Mouse (Mus musculus) lung, embryonic 14.5 days (tissue): ENCODE measurements around the gene Flrt1. TPM values are rescaled to one million over a fixed set of nuclear protein-coding genes. Genes with fewer than 3 reads are reported as not detected.

Experiments used
- ATAC-seq: fragments of 200-750 bp; cut with Nextera tagmentation; 2 replicates; pipeline ENCODE4 v1.8.0; 2017; ENCODE audit warnings: mild to moderate bottlenecking, moderate TSS enrichment, moderate library complexity; ENCODE audit not compliant: insufficient read depth
- DNase-seq: peaks from one replicate; pipeline ENCODE4 v3.0.0-alpha.2; 2015
- H3K27ac ChIP-seq: fragments of 300-500 bp; sonication (generic); 2 replicates; pipeline ENCODE4 v1.5.1; 2014; ENCODE audit warnings: low read depth, mild to moderate bottlenecking, moderate library complexity
- H3K27me3 ChIP-seq: fragments of 300-500 bp; sonication (generic); 2 replicates; pipeline ENCODE4 v1.6.1; 2014; ENCODE audit warnings: low read length, control low read depth; ENCODE audit not compliant: insufficient read depth
- H3K36me3 ChIP-seq: fragments of 300-500 bp; sonication (generic); 2 replicates; pipeline ENCODE4 v1.6.1; 2014; ENCODE audit warnings: control low read depth; ENCODE audit not compliant: insufficient read depth
- H3K4me1 ChIP-seq: fragments of 300-500 bp; sonication (generic); 2 replicates; pipeline ENCODE4 v1.6.1; 2014; ENCODE audit warnings: antibody characterized with exemption, control low read depth; ENCODE audit not compliant: insufficient read depth
- H3K4me2 ChIP-seq: fragments of 300-500 bp; sonication (generic); 2 replicates; pipeline ENCODE4 v1.6.1; 2014; ENCODE audit warnings: mild to moderate bottlenecking
- H3K4me3 ChIP-seq: fragments of 300-500 bp; sonication (generic); 2 replicates; pipeline ENCODE4 v1.5.1; 2014; ENCODE audit warnings: low read depth, low read length
- H3K9ac ChIP-seq: fragments of 300-500 bp; sonication (generic); 2 replicates; pipeline ENCODE4 v1.6.1; 2014
- H3K9me3 ChIP-seq: fragments of 300-500 bp; sonication (generic); 2 replicates; pipeline ENCODE4 v1.6.1; 2016; ENCODE audit warnings: low read depth, low read length, control low read depth
- CTCF ChIP-seq: IDR thresholded peaks from 2 replicates; pipeline ENCODE4 v1.5.1; 2016; ENCODE audit warnings: antibody characterized with exemption, low read depth
- WGBS: fragments of 180-500 bp; shearing (Covaris S2); extraction: QIAGEN DNeasy Blood & Tissue Kit; methylation state at CpG from one replicate; pipeline ENCODE4 v1.1.7; 2014; 5-methylcytosine and 5-hydroxymethylcytosine counted together
- polyA plus RNA-seq: library from polyadenylated mRNA; unstranded; fragments of >200 nt; fragmentation: Nextera tagmentation; extraction: Ambion mirVana; gene quantifications from 2 replicates; pipeline ENCODE4 v1.2.1, GENCODE M21; 2014

Flrt1 gene
- polyA plus RNA-seq, 1 experiment from 2014 or later = 1.4 TPM

DNA sequence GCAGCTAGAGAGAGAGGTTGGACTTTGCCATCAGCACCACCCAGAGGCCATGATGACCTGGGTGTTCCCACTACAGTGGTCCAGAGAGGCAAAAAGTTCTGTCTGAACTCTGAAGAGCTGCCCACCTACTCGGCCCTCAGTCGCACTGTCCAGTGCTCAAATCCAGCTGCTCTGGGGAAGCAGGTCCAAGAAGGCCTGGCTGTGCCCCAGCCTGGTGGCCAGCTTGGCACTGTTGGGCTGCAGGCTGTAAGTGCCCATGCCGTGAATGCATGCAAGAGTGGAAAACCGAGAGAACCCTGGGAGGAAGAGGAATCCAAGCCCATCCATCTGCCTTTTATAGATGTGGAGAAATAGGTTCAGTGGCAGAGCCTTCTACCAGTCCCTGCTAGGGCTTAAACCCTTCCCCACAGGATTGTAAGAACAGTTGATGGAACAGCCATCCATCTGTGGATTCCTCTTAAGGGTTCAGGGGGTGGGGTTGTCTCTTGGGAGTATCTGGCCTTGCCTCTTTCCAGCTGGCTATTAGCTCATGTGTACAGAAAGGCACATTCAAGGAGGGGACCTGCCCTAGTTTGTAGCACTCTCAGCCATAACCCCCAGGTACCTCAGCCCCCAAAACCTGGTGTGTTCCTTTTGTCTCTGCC is 2.1 kb downstream of the Flrt1 start:
- no peaks in the 10 kb centered on the region for H3K9me3 ChIP-seq
- ATAC-seq (peak; percentile 62), DNase-seq (peak; percentile 60)
- TF ChIP-seq CTCF = no peak
- H3K4me3 ChIP-seq = peak overlapping the region; percentile 0; the same call in 1 of the 2 replicates
- no peaks in the 10 kb centered on the region for H3K27me3 ChIP-seq
- H3K36me3 ChIP-seq = no peaks in the 10 kb centered on the region
- 47% methylated on average over 4 of the region's 4 CpGs for WGBS
- no peak overlapping the region for H3K27ac ChIP-seq
- H3K9ac ChIP-seq = peak overlapping the region; percentile 46
- peaks cover 15% of the 10 kb centered on the region; the same call in 1 of the 2 replicates for H3K4me1 ChIP-seq
- H3K4me2 ChIP-seq = peak overlapping the region; percentile 50

- no peak overlapping the region for H3K4me2 ChIP-seq
- ATAC-seq (no peak), DNase-seq (no peak)
- TF ChIP-seq CTCF = no peak
- H3K27me3 ChIP-seq = peaks cover under 1% of the 10 kb centered on the region; the same call in 1 of the 2 replicates
- H3K4me1 ChIP-seq = peaks cover 15% of the 10 kb centered on the region; the same call in 1 of the 2 replicates
- H3K9ac ChIP-seq = no peak overlapping the region
- H3K27ac ChIP-seq = no peak overlapping the region
- no peaks in the 10 kb centered on the region for H3K36me3 ChIP-seq
- H3K9me3 ChIP-seq = no peaks in the 10 kb centered on the region
- no peak overlapping the region for H3K4me3 ChIP-seq
- WGBS = 87% methylated on average over 10 of the region's 10 CpGs
Observed at GRCm38 (mm10) chr19:7102039-7102438, 3.5 kb downstream of the Flrt1 start.

- 65% methylated on average over 3 of the region's 3 CpGs for WGBS
- Histone ChIP-seq H3K4me3 (no peak overlapping the region), H3K27me3 (peaks cover 13% of the 10 kb centered on the region; the same call in 1 of the 2 replicates), H3K4me1 (peaks cover 15% of the 10 kb centered on the region; the same call in 1 of the 2 replicates), H3K27ac (no peak overlapping the region), H3K9ac (no peak overlapping the region), H3K4me2 (no peak overlapping the region), H3K9me3 (no peaks in the 10 kb centered on the region), H3K36me3 (no peaks in the 10 kb centered on the region)
- TF ChIP-seq CTCF = no peak
- DNase-seq (no peak), ATAC-seq (no peak)
Observed at GRCm38 (mm10) chr19:7099620-7100155, 5.8 kb downstream of the Flrt1 start.

- no peak for TF ChIP-seq CTCF
- Histone ChIP-seq H3K4me1 (0 out of 2 replicates have a peak, but pooled peaks cover 2% of the 10 kb centered on the region), H3K4me3 (no peak overlapping the region), H3K9ac (no peak overlapping the region), H3K27ac (no peak overlapping the region), H3K4me2 (no peak overlapping the region), H3K9me3 (no peaks in the 10 kb centered on the region), H3K36me3 (no peaks in the 10 kb centered on the region), H3K27me3 (peaks cover 16% of the 10 kb centered on the region; the same call in 1 of the 2 replicates)
- WGBS = 78% methylated on average over 5 of the region's 5 CpGs
- ATAC-seq (no peak), DNase-seq (no peak)
Observed at GRCm38 (mm10) chr19:7092756-7093155, 12.8 kb downstream of the Flrt1 start.

DNA sequence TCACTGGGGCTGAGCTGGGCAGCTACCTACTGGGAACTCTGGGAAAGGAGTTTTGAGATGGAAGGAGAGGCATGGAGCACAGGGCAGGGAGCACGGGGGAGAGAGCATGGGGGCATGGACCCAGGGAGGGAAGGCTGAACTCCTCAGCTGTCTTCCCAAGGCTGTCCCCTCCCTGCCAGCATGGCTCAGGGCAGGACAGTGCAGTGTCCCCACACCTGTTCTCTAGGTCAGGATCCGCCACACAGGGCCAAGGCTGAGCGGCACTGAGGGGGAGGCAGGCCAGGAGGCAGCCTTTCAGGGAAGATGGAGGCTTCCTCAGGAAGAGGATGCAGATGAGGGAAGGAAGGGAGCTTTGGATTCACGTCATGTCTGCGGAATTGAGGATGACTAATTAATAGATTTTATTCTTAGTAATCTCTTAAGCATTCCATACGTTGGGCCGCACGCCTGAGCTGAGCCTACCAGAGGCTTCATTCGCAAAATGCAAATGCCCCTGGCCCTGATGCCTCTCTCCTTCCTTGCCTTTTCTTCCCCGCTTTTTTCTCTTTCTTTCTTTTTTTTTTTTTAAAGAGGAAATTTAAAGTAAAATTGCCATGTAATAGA is 14.0 kb downstream of the Flrt1 start:
- Histone ChIP-seq H3K27ac (no peak overlapping the region), H3K9me3 (no peaks in the 10 kb centered on the region), H3K4me3 (no peak overlapping the region), H3K27me3 (peaks cover 14% of the 10 kb centered on the region; the same call in 1 of the 2 replicates), H3K36me3 (no peaks in the 10 kb centered on the region), H3K4me2 (no peak overlapping the region), H3K9ac (no peak overlapping the region), H3K4me1 (0 out of 2 replicates have a peak, but pooled peaks cover 2% of the 10 kb centered on the region)
- 63% methylated on average over 10 of the region's 10 CpGs for WGBS
- DNase-seq (no peak), ATAC-seq (peak; percentile 48; the same call in 1 of the 2 replicates)
- no peak for TF ChIP-seq CTCF

DNA sequence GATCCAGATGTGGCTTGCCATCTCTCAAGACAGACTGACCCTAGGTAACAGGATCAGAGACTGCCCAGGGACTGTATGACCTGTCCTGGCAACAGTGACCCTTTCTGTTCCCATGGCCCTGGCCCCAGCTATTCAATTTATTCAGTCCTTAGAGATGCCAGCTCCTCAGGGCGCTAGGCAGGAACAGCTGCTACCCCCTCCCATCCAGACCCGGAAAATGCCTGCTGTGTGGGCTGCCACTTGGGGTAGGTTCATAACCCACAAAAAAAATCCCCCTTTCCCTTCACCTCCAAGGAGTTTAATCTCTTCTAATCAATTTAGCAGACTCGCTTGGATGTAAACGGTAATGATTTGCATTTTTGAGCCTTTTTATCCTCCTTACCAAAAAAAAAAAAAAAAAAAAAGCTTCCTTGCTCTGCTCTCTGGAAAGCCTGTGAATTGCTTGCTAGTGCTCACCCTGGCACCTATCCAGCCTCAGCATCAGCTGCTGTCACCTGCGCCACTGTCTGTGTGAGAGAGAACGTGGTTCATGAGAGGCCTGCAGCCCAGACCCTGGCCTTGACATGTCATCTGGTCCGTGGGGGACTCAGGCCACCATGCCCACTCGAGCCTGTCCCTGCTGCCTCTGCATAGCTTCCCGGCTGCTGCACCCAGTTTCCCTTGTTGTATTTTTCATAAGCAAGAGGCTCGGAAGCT is 15.0 kb downstream of the Flrt1 start:
- no peak overlapping the region for H3K9ac ChIP-seq

GRCm38 (mm10) chr19:7089842-7090251 is 15.7 kb downstream of the Flrt1 start:
- no peak overlapping the region for H3K9ac ChIP-seq
- DNase-seq (no peak), ATAC-seq (no peak)
- H3K4me3 ChIP-seq = no peak overlapping the region
- H3K9me3 ChIP-seq = no peaks in the 10 kb centered on the region
- H3K36me3 ChIP-seq = no peaks in the 10 kb centered on the region
- TF ChIP-seq CTCF = no peak
- 0 out of 2 replicates have a peak, but pooled peaks cover 2% of the 10 kb centered on the region for H3K4me1 ChIP-seq
- no peak overlapping the region for H3K4me2 ChIP-seq
- 0 out of 2 replicates have a peak, but pooled peaks cover 7% of the 10 kb centered on the region for H3K27me3 ChIP-seq
- WGBS = 58% methylated on average over 7 of the region's 7 CpGs
- no peak overlapping the region for H3K27ac ChIP-seq

More for the DNA sequence above, 15.0 kb downstream of the Flrt1 start:
- H3K27me3 ChIP-seq = 0 out of 2 replicates have a peak, but pooled peaks cover 7% of the 10 kb centered on the region
- 28% methylated on average over 10 of the region's 10 CpGs for WGBS
- H3K4me1 ChIP-seq = 0 out of 2 replicates have a peak, but pooled peaks cover 2% of the 10 kb centered on the region
- DNase-seq = no peak
- no peak overlapping the region for H3K4me3 ChIP-seq
- no peak for ATAC-seq
- H3K36me3 ChIP-seq = no peaks in the 10 kb centered on the region
- H3K9me3 ChIP-seq = no peaks in the 10 kb centered on the region
- no peak overlapping the region for H3K4me2 ChIP-seq
- TF ChIP-seq CTCF = no peak
- no peak overlapping the region for H3K27ac ChIP-seq
